Mouse (Mus musculus): ENCODE measurements at regions not wholly inside any gene's neighbourhood (a gene's known extent, or its start where the extent isn't known, plus 50 kb on each side); places are given as distances from the start of the nearest gene placed in this dataset.

DNA sequence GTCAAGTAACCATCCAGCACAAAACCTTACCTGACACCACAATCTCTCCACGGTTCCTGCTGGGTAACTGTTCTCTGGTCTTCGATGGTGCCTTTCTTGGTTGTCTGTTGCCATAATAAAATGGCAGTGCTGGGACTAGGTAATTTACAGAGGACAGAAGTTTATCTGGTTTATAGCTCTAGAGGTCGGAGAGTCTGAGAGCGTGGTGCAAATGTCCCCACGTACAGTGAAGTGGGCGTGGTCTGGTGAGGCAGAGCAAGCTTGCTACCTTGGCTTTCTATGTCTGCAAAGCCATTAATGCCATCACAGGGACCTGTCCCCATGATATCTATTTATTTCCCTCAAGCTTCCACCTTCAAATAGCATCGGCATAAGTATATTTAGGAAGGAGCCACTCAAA is 223.0 kb downstream of the Opa1 start:
- no peak for DNase-seq

DNA sequence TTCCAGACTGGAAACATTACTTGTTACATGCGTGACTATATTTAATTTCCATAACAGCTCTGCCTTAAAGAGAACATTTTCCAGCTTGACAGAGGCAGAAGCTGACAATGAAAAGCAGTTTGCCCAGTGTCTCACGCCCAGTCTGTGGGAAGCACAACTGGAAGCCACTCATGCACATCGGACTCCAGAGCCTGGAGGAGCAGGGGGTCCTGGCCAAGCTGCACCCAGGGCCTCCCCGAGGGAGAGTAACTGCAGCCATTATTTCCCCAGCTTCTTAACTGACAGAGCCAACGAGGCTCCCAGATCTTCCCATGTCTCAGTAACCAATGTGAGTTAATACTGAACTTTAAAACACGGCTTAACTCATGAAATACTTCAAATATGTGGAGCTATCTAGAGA is 223.5 kb downstream of the Opa1 start:
- no peak for DNase-seq

DNA sequence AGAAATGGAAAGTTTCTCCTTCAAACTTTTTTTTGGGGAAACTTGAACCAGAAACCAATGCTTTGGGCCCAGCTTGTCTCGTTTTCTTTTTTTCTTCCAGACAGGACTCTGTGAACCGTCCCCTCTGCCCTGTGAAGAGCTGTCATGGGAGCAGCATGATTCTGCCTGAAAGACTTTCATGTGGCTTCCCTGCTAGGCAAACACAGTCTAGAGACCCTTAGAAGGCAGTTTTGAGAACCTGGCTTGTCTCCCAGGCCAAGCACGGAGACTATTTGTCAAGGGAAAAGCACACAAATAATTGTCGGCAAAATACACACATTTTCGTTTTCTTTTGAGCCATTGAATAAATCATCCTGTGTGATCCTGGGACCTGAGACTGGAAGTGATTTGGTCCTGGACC is 228.7 kb downstream of the Opa1 start:
- DNase-seq: no peak

DNA sequence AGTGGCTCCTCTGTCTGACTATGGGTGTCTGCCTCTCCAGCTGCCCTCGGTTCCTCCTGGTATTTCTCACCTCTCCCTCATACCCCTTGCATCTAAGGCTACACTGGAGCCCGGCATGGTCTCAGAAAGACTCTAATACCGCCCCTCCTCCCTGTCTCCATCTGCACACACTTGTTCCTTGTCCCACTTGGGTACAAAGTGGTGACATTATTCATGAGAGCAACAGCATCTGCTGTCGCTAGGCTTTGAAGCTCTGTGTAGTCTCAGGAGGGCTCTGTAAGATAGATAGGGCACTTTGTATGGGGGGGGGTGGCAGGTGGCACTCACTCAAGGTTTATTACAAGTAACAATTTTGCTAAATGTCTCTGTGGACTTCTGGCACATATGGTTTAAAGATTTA is 229.7 kb downstream of the Opa1 start:
- DNase-seq: no peak

DNA sequence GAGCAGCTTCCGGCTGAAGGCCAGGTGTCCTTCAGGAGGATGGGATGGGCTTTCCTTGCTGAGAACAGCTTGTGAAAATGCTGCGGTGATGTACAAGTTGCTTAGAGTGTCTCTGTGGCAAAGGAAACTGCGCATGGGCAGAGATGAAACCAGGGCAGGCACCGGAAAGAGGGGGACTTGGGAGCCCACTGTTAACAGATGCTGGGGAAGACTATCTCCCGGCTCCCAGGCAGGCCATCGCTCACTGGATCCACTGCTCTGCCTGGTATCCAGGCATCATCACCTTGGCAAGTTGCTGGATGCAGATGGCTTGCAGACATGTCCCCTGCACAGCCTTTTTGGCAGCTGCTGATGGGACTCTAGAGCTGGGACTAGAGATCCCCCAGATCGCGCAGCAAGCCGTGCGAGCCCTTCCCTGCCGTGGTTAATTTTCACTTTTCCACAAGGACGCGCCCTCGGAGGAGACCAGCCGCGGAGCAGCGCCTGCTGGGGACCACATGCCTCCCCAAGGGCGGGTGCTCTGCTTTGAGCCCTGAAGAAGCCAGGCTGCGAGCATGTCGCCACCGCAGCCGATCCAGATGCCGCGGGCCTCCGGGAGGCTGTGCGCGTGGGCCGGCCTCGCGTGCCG is 234.4 kb downstream of the Opa1 start:
- DNase-seq: no peak

DNA sequence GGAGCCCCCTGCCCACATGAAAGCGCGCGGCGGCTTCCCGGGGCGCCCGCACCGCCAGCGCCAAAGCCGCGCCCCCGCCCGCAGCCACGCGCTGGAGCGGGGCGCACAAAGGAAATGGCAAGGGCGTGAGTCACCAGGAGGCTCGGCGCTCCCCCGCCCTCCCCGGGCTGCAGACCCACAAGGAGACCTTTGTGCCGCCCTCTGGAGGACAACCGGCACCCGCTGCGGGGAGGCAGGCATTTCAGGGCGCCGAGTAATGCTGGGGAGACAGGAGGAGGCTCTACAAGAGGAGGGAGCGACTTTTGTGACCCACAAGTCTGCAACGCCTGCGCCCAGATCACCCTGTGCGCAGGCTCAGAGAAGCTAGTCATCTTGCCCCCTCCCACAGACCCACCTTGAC is 234.9 kb downstream of the Opa1 start:
- DNase-seq: peak; percentile 77

DNA sequence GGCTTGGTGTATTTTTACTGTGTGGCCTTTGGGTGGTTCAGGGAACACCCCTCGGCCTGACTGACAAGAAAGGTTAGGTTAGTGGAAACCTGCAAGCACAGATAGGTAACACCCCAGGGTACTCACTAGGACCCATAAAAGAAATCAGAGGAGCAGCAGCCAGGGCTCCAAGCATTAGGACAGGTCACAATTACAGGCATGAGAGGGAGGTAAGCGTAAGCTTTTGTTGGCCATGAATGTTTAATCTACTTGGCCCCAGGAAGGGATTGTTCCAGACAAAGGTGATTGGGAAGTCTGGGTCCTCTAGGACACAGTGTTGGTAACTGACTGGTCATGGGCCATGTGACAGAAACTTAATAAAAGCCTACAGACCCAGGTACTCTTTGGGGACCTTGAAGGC is 235.5 kb downstream of the Opa1 start:
- DNase-seq: no peak

DNA sequence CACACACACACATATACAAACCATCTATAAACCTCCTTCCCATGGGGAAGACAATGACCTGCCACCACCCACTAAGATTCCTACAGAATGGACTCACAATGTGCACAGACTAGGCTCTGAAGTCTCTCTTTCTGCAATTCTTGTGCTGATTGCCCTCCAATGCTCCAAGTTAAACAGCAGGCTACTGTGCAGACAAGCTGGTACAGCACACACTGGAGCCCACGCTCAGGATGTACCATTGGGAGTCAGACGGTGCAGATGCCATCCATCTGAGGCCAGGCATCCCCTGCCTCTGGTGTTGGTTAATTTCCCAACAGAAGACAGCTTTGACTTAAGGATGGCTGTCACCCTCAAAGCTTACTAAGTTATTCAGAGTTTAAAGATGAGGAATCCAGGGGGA is 236.1 kb downstream of the Opa1 start:
- DNase-seq: no peak

DNA sequence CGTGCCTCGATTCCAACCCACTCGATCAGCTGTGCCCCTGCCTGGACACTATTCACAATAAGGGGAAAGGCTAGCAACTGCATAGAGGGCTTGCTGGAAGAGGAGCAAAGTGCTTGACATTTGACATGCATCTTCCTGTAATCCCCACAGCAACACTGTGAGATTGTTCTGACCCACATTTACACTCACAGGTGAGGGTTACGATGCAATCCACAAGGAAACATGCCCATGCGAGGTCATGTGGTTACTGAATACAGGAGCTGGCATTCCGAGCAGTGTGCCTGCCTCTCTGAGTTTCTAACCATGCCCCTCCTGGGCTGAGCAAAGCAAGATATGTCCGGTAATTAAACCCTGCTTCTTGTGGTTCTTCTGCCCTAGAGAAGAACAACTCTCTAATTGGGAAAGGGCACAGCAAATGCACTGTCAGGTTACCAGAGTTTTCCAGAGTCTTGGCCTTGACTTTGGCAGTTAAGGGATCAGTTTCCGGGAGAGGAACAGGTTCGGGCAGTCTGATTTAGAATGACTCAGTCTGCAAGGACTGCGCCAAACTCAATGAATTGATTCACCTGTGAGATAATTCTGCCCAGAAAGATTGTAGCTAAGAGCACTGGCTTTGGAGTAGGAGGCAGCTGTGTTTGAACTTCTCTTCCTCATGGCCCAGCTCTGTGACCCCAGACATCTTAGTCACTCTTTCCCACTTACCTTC is 236.7 kb downstream of the Opa1 start:
- no peak for DNase-seq

DNA sequence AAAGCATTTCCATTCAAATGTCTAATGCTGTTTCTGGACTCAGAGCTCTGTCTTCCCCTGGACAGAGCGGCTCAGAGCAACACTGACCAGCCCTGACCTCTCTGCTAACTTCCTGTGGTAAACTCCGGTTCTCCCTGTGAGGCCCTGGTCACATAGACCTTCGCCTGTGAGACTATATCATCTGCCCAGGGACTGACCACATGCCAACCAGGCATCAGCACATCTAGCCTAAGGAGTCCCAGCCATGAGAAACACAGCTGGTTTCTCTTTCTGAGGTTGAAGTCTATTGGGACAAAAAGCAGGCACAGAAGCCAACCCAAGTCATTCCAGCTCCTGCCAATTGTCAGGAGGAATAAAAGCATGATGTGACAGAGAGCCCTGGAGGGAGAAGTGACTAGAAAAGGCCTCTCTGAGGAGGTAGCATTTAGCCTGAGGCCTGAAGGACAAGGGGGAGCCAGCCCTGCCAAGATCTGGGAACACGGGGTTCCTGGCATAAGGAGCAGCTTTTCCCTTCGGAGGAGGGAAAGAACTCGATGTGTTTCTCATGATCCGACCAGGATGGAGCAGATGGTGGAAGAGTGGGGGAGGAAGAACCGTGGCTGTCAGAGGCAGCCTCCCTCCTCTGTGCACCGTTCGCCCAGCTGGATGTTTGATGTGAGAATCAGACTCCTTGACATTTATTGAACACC is 237.7 kb downstream of the Opa1 start:
- no peak for DNase-seq

DNA sequence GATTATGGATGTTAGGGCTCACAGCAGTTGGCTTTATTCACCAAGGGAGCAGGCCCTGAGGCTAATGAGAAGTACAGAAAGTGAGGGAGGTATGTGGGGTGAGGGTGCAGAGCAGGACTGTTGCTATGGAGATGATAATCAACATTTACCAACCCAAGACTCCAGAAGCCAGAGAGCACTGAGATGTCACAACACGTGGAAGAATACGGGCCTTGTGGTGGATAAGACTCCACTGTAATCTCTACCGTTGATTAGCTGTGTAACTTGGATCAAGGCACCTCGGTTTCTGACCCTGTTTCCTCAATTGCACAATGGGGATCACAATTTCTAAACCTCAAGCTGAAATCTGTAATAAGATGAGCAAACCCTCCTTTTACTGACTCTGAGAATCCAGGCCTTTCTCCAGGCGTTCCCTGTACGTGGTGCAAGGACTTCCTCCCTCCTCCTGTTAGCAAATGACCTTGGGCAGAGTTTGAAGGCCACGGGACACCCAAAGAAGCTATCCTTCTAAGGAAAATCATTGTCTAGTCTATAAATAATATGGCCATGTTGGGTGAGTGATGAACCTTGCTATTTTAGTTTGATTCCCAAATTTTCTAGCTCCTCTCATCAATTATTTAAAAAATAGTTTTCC is 239.8 kb downstream of the Opa1 start:
- no peak for DNase-seq

DNA sequence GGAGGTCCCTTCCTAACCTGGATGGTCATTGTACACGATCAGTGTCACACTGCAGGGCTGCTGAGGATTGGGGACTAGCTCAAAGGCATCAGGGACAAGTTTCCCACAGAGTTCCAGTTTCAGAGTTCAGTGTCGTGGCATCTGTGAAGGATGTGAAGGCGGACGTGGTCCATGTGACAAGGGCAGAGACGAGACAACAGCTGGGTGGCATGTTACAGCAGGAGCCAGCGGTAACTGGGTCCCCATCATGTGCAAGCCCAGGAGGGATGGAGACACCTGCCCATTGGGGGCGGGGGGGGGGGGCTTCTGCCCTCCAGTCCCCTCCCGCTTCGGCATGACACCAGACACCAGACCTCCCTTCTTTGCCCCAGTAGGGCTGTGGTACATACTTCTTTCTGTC is 241.6 kb downstream of the Opa1 start:
- no peak for DNase-seq

DNA sequence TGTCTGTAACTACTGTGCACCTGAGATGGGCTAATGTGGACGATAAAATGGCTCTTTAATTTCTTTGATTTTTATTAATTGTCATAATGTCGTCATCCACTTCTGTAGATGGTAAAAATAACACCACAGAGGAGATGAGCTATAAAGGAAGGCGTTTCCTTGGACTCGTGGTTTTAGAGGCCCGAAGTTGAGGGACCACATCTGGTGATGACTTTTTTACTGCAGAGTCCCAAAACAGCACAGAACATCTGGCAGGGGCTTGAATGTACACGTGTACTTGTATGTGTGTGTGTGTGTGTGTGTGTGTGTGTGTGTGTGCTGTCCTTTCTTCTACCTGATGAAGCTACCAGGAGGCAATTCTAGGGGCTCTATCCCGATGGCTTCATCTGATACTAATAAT is 242.1 kb upstream of the Hes1 start:
- DNase-seq: no peak

DNA sequence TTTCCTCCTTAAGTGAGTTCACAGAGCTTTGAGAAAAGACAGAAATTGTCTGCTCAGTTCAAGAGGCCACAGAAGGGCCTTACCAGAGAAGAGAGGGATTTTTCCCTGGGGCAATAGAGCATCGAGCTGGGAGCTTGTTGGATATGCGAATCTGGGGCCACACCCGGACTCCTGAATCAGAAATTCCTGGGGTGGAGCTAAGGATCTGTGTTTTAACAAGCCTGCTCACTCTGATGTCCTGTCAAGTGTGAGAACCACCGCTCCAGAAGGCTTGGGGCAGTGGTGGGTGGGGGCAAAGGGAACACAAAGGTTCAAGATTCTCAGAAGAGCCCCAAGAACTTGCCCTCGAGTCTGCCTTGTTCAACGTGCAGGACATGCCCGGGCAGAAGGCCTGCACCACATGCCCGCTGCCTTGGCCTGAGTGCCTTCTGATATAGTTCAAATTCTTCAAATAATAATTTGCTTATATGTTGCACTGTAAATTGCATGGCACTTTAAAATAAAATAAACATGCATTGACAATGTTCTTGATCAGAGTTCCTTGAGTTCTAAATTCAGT is 241.3 kb upstream of the Hes1 start:
- no peak for DNase-seq

DNA sequence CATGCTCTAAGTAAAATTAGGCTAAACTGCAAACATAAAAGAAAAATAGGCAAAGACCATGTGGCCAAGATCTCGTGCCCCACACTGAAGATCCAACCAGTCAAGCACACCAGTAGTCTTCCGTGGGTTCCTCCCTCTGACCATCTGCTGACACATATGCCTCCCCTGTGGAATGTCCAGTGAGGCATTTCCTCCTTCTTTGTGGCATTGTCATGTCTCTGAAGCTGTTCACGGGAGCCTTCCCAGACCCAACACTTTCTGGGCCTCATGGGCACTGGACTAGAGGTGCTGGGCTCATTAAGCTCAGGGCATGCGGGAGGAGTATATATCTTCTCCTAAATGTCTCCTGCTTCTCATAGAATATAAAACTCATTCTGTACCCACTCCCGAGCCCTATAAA is 237.3 kb upstream of the Hes1 start:
- DNase-seq: no peak

DNA sequence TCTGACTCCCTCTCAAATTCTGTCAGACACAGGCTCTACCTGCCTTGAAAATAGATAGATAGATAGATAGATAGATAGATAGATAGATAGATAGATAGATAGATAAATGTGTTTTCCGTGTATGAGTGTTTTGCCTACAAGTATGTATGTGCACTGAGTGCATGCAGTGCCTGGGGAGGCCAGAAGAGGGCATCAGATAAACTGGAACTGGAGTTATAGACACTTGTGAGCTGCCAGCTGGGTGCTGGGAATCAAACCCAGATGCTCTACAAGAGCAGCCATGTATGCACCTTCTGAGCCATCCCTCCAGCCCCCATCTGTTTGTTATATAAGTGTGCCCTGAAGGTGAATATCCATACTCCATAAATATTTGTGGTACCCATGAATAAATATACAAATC is 236.4 kb upstream of the Hes1 start:
- no peak for DNase-seq

DNA sequence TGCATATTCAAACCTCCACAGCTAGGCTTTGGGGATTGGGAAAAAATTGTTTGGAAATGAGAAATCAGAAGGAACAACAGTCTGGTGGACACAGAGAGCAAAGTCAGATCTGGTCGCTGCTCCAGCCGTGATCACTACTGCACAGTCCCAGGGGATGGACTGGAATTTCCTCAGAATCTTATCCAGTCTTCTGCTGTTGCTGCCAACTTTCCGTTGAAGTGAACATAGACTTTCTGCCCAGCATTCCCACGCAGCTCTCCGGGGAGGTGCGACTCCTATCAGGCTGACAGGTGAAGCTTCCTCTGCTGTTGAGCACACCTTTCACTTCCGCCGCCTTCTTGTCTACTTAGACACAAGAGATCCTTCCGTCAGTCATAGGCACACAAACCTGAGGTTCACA is 234.7 kb upstream of the Hes1 start:
- no peak for DNase-seq

DNA sequence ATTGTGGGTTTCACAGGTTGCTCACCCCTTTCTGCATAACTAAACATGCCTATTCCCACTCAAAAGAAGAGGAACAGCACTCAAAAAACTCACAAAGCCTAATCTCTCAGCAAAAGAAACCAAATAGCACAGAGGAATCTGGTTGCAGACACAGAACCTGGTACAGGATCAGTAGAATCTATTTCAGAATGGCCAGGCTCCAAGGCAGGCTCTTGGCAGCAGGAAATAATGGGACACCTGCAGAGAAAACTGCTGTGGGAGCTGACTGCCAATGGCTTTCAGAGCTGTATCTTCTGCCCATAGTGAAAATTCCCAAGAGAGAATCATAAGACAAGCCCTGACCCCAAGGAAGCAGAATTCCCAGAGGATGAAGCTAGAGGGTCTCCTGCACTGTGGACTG is 234.1 kb upstream of the Hes1 start:
- DNase-seq: no peak

DNA sequence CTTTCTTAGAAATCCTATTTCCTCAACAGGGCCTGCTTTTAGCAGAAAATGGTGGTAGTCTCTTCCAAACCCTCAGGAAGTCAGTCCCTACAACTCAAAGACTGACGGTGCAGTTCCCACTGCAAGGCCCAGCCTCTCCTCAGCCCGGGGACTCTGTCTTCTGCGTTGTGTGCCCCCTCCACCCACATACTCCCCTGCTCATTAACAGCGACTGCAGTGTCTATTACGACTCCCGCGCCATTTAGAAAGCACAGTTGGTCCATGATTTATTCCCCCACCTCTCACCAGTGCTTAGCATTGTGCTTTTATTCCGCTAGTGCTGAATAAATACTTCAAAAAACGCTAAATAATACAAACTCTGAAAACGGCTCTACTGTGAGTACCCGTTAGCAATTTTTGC is 230.9 kb upstream of the Hes1 start:
- no peak for DNase-seq

DNA sequence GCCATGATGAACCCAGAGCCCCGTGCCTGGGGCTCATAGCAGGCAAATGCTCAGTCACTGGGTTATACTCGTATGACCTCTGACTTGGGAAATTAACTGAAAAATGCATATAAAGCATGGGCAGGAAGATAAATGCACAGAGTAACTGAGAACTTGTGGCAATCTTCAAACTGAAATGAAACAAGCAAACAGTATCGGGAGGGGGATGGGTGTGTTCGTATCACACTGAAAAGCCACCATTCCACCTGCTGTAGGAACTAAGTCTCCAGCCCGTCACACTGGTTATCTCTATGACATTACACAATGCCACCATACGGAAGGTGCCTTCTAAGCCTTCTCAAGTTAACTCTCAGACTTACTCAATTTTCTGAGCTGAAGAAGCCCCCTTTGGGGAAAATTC is 230.3 kb upstream of the Hes1 start:
- DNase-seq: no peak

DNA sequence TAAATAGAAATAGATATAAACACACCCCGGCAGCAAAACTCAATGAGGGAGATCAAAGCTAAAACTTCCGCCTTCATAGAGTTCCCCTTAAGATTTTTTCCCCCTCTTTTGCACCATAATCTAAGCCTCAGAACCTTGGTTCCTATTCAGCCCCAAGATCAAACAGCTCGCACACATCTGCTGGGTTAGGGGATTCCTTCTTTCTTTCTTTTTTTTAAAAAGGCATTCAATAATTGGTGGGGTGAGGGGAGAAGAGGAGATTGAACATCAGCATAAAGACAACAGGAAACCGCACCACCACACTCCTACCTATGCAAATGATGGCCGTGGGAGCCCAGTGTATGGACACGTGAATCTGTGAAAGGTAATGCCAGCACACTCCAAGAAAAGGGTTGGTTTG is 229.5 kb upstream of the Hes1 start:
- no peak for DNase-seq

DNA sequence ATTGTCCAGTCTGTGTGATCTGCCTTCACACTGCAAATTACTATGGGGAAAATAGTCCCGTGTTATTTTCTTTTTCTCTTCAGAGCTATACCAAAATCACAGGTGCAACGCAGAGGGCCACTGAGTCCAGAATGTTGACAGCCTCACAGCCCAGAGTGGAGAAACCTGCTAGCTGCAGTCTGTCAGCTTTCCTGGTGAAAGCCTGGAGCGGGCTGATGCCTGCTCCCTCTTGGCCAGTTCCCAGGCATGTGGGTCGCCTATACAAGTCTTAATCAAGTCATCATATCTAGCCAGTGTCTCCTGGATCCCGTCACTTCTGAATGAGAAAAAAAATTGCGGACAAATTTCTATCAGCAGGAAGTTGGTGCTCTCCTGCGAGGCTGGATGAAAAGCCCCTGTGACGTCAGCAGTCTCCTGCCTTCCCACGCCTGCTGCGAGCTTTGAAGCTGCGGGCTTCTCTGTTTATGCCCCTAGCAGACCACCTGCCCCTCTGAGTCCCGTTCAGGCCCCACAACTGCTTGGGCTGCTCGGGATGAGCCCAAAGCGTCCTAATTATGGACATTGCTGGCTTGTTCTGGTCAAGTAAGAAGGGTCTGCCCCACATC is 227.1 kb upstream of the Hes1 start:
- no peak for DNase-seq

DNA sequence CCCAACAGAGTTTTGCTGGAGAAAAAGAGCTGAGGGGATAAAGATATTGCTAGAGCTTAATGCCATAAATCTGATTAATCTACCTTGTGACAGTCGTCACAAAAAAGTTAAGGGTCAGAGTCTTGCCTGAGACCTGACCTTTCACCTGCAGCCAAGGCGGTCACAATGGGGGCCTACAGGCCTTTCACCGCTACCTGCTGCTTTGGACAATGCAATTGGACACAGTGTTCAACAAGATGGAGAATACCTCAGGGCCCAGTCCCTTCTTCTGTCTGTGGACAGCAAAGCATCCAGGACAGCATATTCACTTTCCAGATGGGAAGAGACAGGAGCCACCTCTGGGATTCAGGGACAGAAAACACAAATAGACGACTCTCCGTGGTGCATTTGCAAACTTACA is 226.3 kb upstream of the Hes1 start:
- no peak for DNase-seq
